Mouse (Mus musculus) hindbrain, embryonic 11.5 days (tissue): Measurements from ENCODE around the gene Pptc7. TPM values are rescaled to one million over a fixed set of nuclear protein-coding genes. Genes with fewer than 3 reads are reported as not detected.

Experiments used
- ATAC-seq: fragments of 200-750 bp; cut with Nextera tagmentation; 2 replicates; pipeline ENCODE4 v1.8.0; 2017; ENCODE audit warnings: mild to moderate bottlenecking, moderate TSS enrichment, moderate library complexity; ENCODE audit not compliant: low FRiP score
- DNase-seq: peaks from one replicate; pipeline ENCODE4 v3.0.0-alpha.2; 2015; ENCODE audit warnings: low spot score
- H3K27ac ChIP-seq: fragments of 300-500 bp; sonication (generic); 2 replicates; pipeline ENCODE4 v1.5.1; 2014; ENCODE audit warnings: mild to moderate bottlenecking, low read depth, low read length
- H3K27me3 ChIP-seq: fragments of 300-500 bp; sonication (generic); 2 replicates; pipeline ENCODE4 v1.6.1; 2014; ENCODE audit warnings: mild to moderate bottlenecking, low read length, moderate library complexity, mixed read lengths; ENCODE audit not compliant: control insufficient read depth, insufficient read depth
- H3K36me3 ChIP-seq: fragments of 300-500 bp; sonication (generic); 2 replicates; pipeline ENCODE4 v1.6.1; 2014; ENCODE audit warnings: mild to moderate bottlenecking, low read length, moderate library complexity, mixed read lengths; ENCODE audit not compliant: control insufficient read depth, insufficient read depth
- H3K4me1 ChIP-seq: fragments of 300-500 bp; sonication (generic); replicated peaks from 2 replicates; pipeline ENCODE4 v1.6.1; 2014; ENCODE audit warnings: low read length, mixed read lengths; ENCODE audit not compliant: control insufficient read depth, insufficient read depth
- H3K4me2 ChIP-seq: fragments of 300-500 bp; sonication (generic); replicated peaks from 2 replicates; pipeline ENCODE4 v1.6.1; 2014; ENCODE audit warnings: mild to moderate bottlenecking, low read depth, low read length
- H3K4me3 ChIP-seq: fragments of 300-500 bp; sonication (generic); 2 replicates; pipeline ENCODE4 v1.5.1; 2014; ENCODE audit warnings: low read depth, low read length
- H3K9ac ChIP-seq: fragments of 300-500 bp; sonication (generic); 2 replicates; pipeline ENCODE4 v1.6.1; 2014; ENCODE audit warnings: low read depth, low read length
- H3K9me3 ChIP-seq: fragments of 300-500 bp; sonication (generic); 2 replicates; pipeline ENCODE4 v1.6.1; 2016; ENCODE audit warnings: low read length; ENCODE audit not compliant: control insufficient read depth
- WGBS: fragments of 180-500 bp; shearing (Covaris S2); extraction: QIAGEN DNeasy Blood & Tissue Kit; methylation state at CpG from one replicate; pipeline ENCODE4 v1.1.7; 2014; 5-methylcytosine and 5-hydroxymethylcytosine counted together
- polyA plus RNA-seq: library from polyadenylated mRNA; unstranded; fragments of >200 nt; fragmentation: Nextera tagmentation; extraction: Ambion mirVana; gene quantifications from 2 replicates; pipeline ENCODE4 v1.2.1, GENCODE M21; 2014

Gene Pptc7
- polyA plus RNA-seq, 1 experiment from 2014 or later = 8.4 TPM

DNA sequence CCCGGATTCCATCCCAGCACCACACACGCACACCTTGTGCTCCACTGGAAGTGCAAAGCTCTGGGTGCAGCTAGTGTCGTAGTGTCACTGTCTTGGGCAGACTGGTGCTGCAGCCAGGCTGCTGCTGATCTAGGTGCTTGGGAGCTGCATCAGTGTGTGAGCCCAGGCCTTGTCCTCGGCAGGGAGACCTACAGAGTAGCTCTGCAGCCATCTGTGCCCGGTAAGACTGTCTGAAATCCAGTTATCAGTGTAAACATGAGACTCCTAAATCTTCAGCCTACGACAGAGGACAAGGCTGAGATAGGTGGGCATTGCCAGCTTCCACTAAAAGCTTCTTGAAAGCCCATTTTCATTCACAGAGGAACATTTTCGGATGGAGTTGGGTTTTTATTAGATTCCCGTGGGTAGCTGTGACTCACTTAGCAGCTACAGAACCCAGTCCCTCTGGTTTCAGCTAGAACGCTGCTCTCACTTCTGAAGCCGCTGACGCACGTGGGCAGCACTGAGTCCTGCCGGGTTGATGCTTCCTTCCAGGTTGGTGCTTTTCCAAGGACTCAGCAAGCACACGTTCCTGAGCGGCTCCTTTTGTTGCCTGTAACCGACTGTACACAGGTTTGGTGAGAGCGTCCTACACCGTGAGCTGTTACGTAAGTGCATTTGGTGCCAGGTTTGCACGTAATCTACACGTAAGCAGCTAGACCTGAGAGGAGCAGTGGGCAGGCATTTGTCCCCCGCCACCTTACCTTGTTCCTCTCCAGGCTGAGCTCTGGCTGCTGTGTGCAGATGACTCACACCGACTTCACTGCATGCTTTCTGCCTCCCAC is 40.7 kb downstream of the Pptc7 start:
- DNase-seq = no peak
- Histone ChIP-seq H3K9ac (no peak overlapping the region), H3K27me3 (no peaks in the 10 kb centered on the region), H3K27ac (no peak overlapping the region), H3K4me3 (no peak overlapping the region), H3K9me3 (no peaks in the 10 kb centered on the region), H3K4me1 (no peaks in the 10 kb centered on the region), H3K4me2 (no peak overlapping the region), H3K36me3 (no peaks in the 10 kb centered on the region)
- WGBS = 91% methylated on average over 23 of the region's 23 CpGs
- no peak for ATAC-seq

DNA sequence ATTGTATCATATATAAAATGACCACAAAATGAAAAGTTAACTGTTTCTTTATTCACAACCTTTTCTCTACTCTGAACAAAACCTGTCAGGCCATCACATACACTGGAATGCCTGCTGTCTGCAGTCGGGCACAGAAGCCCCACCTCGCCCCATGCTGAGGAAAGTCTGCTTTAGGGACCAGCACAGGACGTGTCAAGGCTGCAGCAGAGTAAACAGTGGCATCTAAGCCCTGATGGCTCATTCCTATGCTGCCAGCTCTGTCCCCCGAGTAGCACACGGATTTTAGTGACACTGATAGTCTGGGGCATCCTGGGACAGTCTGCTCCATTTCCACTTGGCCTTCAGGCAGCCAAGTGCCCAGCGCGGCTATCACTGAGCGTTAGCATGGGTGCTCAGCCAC is 41.3 kb downstream of the Pptc7 start:
- no peaks in the 10 kb centered on the region for H3K4me1 ChIP-seq
- H3K36me3 ChIP-seq = no peaks in the 10 kb centered on the region
- H3K9me3 ChIP-seq = no peaks in the 10 kb centered on the region
- 80% methylated on average over 8 of the region's 8 CpGs for WGBS
- no peak overlapping the region for H3K4me2 ChIP-seq
- no peak for DNase-seq
- no peak overlapping the region for H3K4me3 ChIP-seq
- H3K27me3 ChIP-seq = no peaks in the 10 kb centered on the region
- H3K9ac ChIP-seq = no peak overlapping the region
- no peak overlapping the region for H3K27ac ChIP-seq
- ATAC-seq = no peak

DNA sequence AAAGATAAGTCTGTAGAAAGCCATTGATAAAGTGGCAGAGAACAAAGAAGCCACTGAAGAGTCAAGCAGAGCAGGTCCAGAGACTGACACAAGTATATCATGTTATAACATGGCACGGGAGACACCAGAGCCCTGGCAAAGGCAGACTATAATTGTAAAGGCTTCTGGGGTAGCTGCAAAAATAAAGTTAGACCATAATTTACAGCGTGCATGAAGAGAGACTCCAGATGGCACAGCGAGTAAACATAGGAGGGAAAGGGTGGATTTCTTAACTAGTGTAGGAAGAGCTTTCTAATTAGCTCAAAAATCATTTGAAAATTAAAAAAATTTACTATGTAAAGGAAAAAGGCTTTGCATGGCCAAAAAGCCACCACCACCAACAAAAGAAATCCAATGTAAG is 43.1 kb downstream of the Pptc7 start:
- Histone ChIP-seq H3K4me1 (no peaks in the 10 kb centered on the region), H3K27me3 (no peaks in the 10 kb centered on the region), H3K4me3 (no peak overlapping the region), H3K9me3 (no peaks in the 10 kb centered on the region), H3K36me3 (no peaks in the 10 kb centered on the region), H3K4me2 (no peak overlapping the region), H3K27ac (no peak overlapping the region), H3K9ac (no peak overlapping the region)
- no peak for DNase-seq
- no peak for ATAC-seq
- 97% methylated on average over 3 of the region's 3 CpGs for WGBS

DNA sequence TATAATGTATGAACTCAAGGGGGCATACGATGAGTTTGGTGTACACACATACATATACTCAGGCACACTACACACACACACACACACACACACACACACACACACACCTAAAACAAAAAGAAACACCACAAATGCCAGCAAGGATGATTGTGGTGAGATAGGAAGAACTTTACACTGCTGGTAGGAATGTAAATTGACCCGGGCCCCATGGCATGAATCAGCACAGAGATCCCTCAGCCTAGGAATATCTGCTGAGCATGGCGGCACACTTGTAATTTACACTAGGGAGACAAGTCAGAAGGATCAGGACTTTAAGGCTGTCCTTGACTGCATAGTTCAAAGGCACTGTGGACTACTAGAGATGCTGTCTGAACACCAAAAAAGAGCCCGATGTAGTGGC is 46.1 kb downstream of the Pptc7 start:
- H3K9me3 ChIP-seq = no peaks in the 10 kb centered on the region
- H3K27me3 ChIP-seq = no peaks in the 10 kb centered on the region
- ATAC-seq (no peak), DNase-seq (no peak)
- H3K27ac ChIP-seq = no peak overlapping the region
- no peak overlapping the region for H3K4me3 ChIP-seq
- no peak overlapping the region for H3K4me2 ChIP-seq
- no peak overlapping the region for H3K9ac ChIP-seq
- H3K36me3 ChIP-seq = no peaks in the 10 kb centered on the region
- H3K4me1 ChIP-seq = no peaks in the 10 kb centered on the region
- WGBS = 87% methylated on average over 4 of the region's 4 CpGs

DNA sequence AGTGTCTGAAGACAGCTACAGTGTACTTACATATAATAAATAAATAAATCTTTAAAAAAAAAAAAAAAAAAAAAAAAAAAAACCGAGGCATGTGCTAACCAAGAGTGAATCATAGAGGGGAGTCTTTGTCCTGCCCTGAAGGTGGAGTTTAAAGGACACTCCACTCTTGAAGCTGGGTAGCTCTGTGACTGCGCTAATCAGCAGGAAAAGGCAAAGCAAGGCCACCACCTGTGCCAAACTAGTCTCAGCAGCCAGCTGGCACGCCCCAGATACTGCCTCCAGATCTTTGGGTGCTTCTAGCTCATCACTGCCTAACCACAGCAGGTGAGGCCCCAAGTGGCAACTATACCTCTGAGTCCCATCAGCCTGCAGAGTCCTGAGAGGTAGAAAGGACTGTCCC is 50.5 kb downstream of the Pptc7 start:
- H3K27ac ChIP-seq = no peak overlapping the region
- H3K36me3 ChIP-seq = no peaks in the 10 kb centered on the region
- H3K4me2 ChIP-seq = no peak overlapping the region
- H3K4me3 ChIP-seq = no peak overlapping the region
- no peaks in the 10 kb centered on the region for H3K27me3 ChIP-seq
- no peaks in the 10 kb centered on the region for H3K9me3 ChIP-seq
- WGBS = 72% methylated on average over 3 of the region's 3 CpGs
- no peak for ATAC-seq
- no peaks in the 10 kb centered on the region for H3K4me1 ChIP-seq
- H3K9ac ChIP-seq = no peak overlapping the region
- DNase-seq = no peak

DNA sequence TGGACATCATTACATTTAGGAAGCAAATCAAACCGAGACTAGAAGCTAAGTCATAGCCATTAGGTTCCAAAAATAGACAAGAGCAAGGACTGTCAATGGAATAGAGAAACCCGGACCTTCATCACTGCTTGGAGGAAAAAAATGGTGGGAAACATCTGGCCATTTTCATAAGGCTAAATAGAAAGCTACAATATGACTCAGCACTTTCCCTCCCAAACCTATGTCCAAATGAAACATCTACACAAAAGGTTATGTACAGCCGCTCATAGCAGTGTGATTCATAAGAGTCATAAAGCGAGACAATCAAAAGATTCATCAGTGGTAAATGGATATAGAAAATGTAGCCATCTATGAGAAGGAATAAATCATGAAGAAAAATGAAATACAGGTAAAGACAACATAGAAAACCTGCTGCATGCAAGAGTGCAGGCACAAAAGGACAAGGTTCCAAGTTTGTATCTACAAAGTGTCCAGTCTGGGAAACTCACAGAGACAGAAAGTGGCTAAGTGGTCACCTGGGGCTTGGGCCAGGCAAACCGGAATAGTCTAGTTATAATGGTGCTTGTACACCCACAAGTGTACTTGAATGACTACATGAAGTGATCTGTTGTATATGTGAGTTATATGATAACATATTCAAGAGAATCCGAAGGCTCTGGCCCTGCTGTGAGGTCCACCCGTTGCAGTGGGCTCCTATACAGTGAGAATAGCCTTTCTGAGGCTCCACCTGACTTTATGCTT is 52.6 kb downstream of the Pptc7 start:
- Histone ChIP-seq H3K27ac (no peak overlapping the region), H3K9me3 (no peaks in the 10 kb centered on the region), H3K4me1 (no peaks in the 10 kb centered on the region), H3K36me3 (no peaks in the 10 kb centered on the region), H3K4me2 (no peak overlapping the region), H3K27me3 (no peaks in the 10 kb centered on the region), H3K9ac (no peak overlapping the region), H3K4me3 (no peak overlapping the region)
- WGBS = 89% methylated on average over 7 of the region's 7 CpGs
- DNase-seq (no peak), ATAC-seq (no peak)

DNA sequence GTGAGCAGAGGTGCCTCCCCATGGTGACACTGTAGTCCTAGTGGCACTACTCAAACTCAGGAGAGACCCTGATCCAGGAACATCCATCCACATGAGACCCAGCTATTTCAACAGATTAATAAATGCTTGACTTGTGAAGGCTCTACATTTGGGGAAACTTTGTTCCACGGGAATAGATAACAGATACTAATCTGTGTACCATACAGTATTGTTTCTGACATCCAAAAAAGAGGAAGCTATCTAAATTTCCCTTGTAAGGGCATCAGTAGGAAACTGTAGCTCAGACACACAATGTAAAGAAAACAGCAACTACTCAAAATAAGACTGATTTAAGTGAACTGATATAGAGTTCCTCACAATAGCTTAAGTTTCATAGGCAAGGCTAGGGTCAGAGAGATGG is 58.7 kb downstream of the Pptc7 start:
- Histone ChIP-seq H3K4me1 (no peaks in the 10 kb centered on the region), H3K9ac (no peak overlapping the region), H3K4me2 (no peak overlapping the region), H3K27ac (no peak overlapping the region), H3K36me3 (no peaks in the 10 kb centered on the region), H3K9me3 (no peaks in the 10 kb centered on the region), H3K27me3 (no peaks in the 10 kb centered on the region), H3K4me3 (no peak overlapping the region)
- WGBS = 76% methylated on average over 1 of the region's 1 CpGs
- ATAC-seq = no peak
- DNase-seq = no peak

DNA sequence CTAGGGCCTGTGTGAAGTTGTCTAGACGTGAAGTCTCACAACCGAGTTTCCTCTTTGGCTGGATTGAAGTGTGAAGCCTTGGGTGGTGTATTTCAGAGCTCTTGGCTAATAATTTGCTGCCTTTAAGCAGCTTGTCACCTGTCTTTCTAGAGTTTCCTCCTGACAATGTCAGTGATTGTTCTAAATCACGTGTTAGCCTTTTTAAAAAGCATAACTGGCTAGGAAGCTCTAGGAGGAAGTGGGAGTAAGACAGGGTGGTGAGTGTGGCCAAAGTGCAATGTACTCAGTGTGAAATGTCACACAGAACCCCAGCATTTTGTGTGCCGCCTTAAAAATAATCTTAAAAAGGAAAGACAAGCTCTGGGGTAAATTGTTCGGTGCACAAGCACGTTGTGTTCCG is 59.6 kb downstream of the Pptc7 start:
- Histone ChIP-seq H3K9ac (no peak overlapping the region), H3K9me3 (no peaks in the 10 kb centered on the region), H3K27me3 (no peaks in the 10 kb centered on the region), H3K4me1 (no peaks in the 10 kb centered on the region), H3K4me3 (no peak overlapping the region), H3K27ac (no peak overlapping the region), H3K4me2 (no peak overlapping the region), H3K36me3 (no peaks in the 10 kb centered on the region)
- no peak for ATAC-seq
- WGBS = 64% methylated on average over 7 of the region's 7 CpGs
- no peak for DNase-seq

DNA sequence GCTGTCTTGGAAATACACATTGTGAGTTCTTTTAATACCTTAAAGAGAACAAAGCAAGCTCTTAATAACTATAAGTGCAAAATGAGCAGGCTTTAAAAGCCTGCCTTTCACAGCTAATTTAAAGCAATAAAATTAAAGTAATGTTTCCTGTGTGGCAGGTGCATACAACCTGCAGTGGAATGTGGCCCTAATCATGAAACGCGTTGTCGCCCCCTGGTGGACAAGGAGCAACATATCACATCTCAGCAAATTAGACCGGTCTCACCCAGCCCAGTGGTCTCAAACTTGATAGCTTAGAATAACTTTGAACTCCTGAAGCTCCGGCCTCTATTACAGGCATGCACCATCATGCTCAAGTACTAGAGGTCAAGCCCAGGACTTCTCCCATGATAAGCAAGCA is 60.1 kb downstream of the Pptc7 start:
- ATAC-seq (no peak), DNase-seq (peak; percentile 87)
- H3K9ac ChIP-seq = no peak overlapping the region
- 7% methylated on average over 5 of the region's 5 CpGs for WGBS
- H3K27me3 ChIP-seq = no peaks in the 10 kb centered on the region
- H3K4me1 ChIP-seq = no peaks in the 10 kb centered on the region
- no peak overlapping the region for H3K4me2 ChIP-seq
- H3K36me3 ChIP-seq = no peaks in the 10 kb centered on the region
- H3K27ac ChIP-seq = no peak overlapping the region
- no peak overlapping the region for H3K4me3 ChIP-seq
- no peaks in the 10 kb centered on the region for H3K9me3 ChIP-seq
